Mouse (Mus musculus): ENCODE data around the gene Clec11a. TPM values are rescaled to one million over a fixed set of nuclear protein-coding genes. Genes with fewer than 3 reads are reported as not detected.
A peak's percentile ranks its signal among the peaks of the same experiment; 100 is the strongest.

Clec11a gene
- total RNA-seq, 1 experiment from 2014 or later, result 1.6 TPM

GRCm38 (mm10) chr7:44334139-44334538 is 27.4 kb upstream of the Clec11a start:
- no peak for ATAC-seq (replicated peaks; ENCODE audit: insufficient number of reproducible peaks, low FRiP score, low TSS enrichment, poor library complexity, severe bottlenecking)

GRCm38 (mm10) chr7:44332336-44332735 is 25.6 kb upstream of the Clec11a start:
- ATAC-seq (replicated peaks; ENCODE audit: insufficient number of reproducible peaks, low FRiP score, low TSS enrichment, poor library complexity, severe bottlenecking), result no peak

- no peak for ATAC-seq (replicated peaks; ENCODE audit: insufficient number of reproducible peaks, low FRiP score, low TSS enrichment, poor library complexity, severe bottlenecking)
Measured at GRCm38 (mm10) chr7:44326614-44327013, 19.9 kb upstream of the Clec11a start.

GRCm38 (mm10) chr7:44322290-44322689 is 15.6 kb upstream of the Clec11a start:
- no peak for ATAC-seq (replicated peaks; ENCODE audit: insufficient number of reproducible peaks, low FRiP score, low TSS enrichment, poor library complexity, severe bottlenecking)

GRCm38 (mm10) chr7:44320886-44321285 is 14.2 kb upstream of the Clec11a start:
- no peak for ATAC-seq (replicated peaks; ENCODE audit: insufficient number of reproducible peaks, low FRiP score, low TSS enrichment, poor library complexity, severe bottlenecking)

- ATAC-seq (replicated peaks; ENCODE audit: insufficient number of reproducible peaks, low FRiP score, low TSS enrichment, poor library complexity, severe bottlenecking), result no peak
Measured at GRCm38 (mm10) chr7:44317913-44318312, 11.2 kb upstream of the Clec11a start.

- no peak for ATAC-seq (replicated peaks; ENCODE audit: insufficient number of reproducible peaks, low FRiP score, low TSS enrichment, poor library complexity, severe bottlenecking)
Measured at GRCm38 (mm10) chr7:44312484-44312883, 5.8 kb upstream of the Clec11a start.

- peak; percentile 37; the same call in 1 of the 2 replicates for ATAC-seq (replicated peaks; ENCODE audit: insufficient number of reproducible peaks, low FRiP score, low TSS enrichment, poor library complexity, severe bottlenecking)
Measured at GRCm38 (mm10) chr7:44311713-44312304, 5.1 kb upstream of the Clec11a start.

- ATAC-seq (replicated peaks; ENCODE audit: insufficient number of reproducible peaks, low FRiP score, low TSS enrichment, poor library complexity, severe bottlenecking), result no peak
Measured at GRCm38 (mm10) chr7:44310878-44311712, 4.4 kb upstream of the Clec11a start.

GRCm38 (mm10) chr7:44310285-44310877 is 3.7 kb upstream of the Clec11a start:
- no peak for ATAC-seq (replicated peaks; ENCODE audit: insufficient number of reproducible peaks, low FRiP score, low TSS enrichment, poor library complexity, severe bottlenecking)

GRCm38 (mm10) chr7:44309475-44310284 is 3.0 kb upstream of the Clec11a start, which contains the start of gene Shank1:
Gene Shank1 (plus strand): TSS chr7:44310253.
- ATAC-seq (replicated peaks; ENCODE audit: insufficient number of reproducible peaks, low FRiP score, low TSS enrichment, poor library complexity, severe bottlenecking), result no peak

GRCm38 (mm10) chr7:44307261-44308020 is 739 bp upstream of the Clec11a start:
- ATAC-seq (replicated peaks; ENCODE audit: insufficient number of reproducible peaks, low FRiP score, low TSS enrichment, poor library complexity, severe bottlenecking), result no peak

- no peak for ATAC-seq (replicated peaks; ENCODE audit: insufficient number of reproducible peaks, low FRiP score, low TSS enrichment, poor library complexity, severe bottlenecking)
Measured at GRCm38 (mm10) chr7:44305686-44306085, 1.0 kb downstream of the Clec11a start.

GRCm38 (mm10) chr7:44304775-44305641 is 1.7 kb downstream of the Clec11a start:
- ATAC-seq (replicated peaks; ENCODE audit: insufficient number of reproducible peaks, low FRiP score, low TSS enrichment, poor library complexity, severe bottlenecking), result peak; percentile 86

GRCm38 (mm10) chr7:44304463-44304774 is 2.3 kb downstream of the Clec11a start:
- no peak for ATAC-seq (replicated peaks; ENCODE audit: insufficient number of reproducible peaks, low FRiP score, low TSS enrichment, poor library complexity, severe bottlenecking)

GRCm38 (mm10) chr7:44303346-44304340 is 3.1 kb downstream of the Clec11a start:
- no peak for ATAC-seq (replicated peaks; ENCODE audit: insufficient number of reproducible peaks, low FRiP score, low TSS enrichment, poor library complexity, severe bottlenecking)
